16 mouse cellular contexts compared by ENCODE assay signal in genomic region chr4:150406821-150407220, GRCm38 (mm10).
DNase-seq lines count a peak whose midpoint lies in the region; ATAC-seq and TF ChIP-seq lines count a peak whose summit lies in the region.
"Had no signal": no experiment of that assay in that cellular context is flagged by ENCODE, and none has a peak within 500 bp of the region (broad histone marks: within the 10 kb centered on the region; RNA-seq: fewer than 3 reads in every experiment).

No protein-coding gene starts in this region.

- peak overlapping the region; percentile 45 for H3K4me3 ChIP-seq in erythroblast, embryonic 14.5 days (replicated peaks)
- H3K4me3 ChIP-seq in hindbrain, embryonic 13.5 days, result no peak overlapping the region
- H3K4me3 ChIP-seq in hindbrain, embryonic 16.5 days (ENCODE audit: low read length), result no peak overlapping the region
- no peak overlapping the region for H3K4me3 ChIP-seq in heart, embryonic 14.5 days (ENCODE audit: control insufficient read depth in 1 of 2, insufficient read depth in 1 of 2, low read depth in 1 of 2, low read length in 2 of 2)
- peak overlapping the region; percentile 3 to 44; a peak in 2 of 4 replicates for H3K4me3 ChIP-seq in liver, embryonic 14.5 days (ENCODE audit: insufficient read depth in 1 of 2, low read depth in 2 of 2, low read length in 2 of 2)
- H3K4me3 ChIP-seq: embryonic facial prominence, embryonic 12.5 days; forebrain, embryonic 12.5 days; midbrain, embryonic 13.5 days had no signal

- H3K9ac ChIP-seq in hindbrain, embryonic 13.5 days, result no peak overlapping the region
- no peak overlapping the region for H3K9ac ChIP-seq in hindbrain, embryonic 16.5 days (ENCODE audit: low read depth, low read length)
- H3K9ac ChIP-seq in heart, embryonic 14.5 days (ENCODE audit: low read length), result 0 out of 2 replicates have a peak overlapping the region, but pooled peaks have one; percentile 10
- peak overlapping the region; percentile 40; the same call in 1 of the 2 replicates for H3K9ac ChIP-seq in liver, embryonic 14.5 days (replicated peaks)
- H3K9ac ChIP-seq: embryonic facial prominence, embryonic 12.5 days; forebrain, embryonic 12.5 days; midbrain, embryonic 13.5 days had no signal

- H3K36me3 ChIP-seq in erythroblast, embryonic 14.5 days (ENCODE audit: control insufficient read depth), result peaks cover 15% of the 10 kb centered on the region
- peaks cover 20% of the 10 kb centered on the region for H3K36me3 ChIP-seq in hindbrain, embryonic 13.5 days
- H3K36me3 ChIP-seq in hindbrain, embryonic 16.5 days (ENCODE audit: control insufficient read depth, insufficient read depth, low read length), result no peaks in the 10 kb centered on the region
- H3K36me3 ChIP-seq in heart, embryonic 14.5 days (ENCODE audit: control insufficient read depth, insufficient read depth, low read length), result peaks cover 10% of the 10 kb centered on the region; the same call in 1 of the 2 replicates
- 0 out of 2 replicates have a peak, but pooled peaks cover 4% of the 10 kb centered on the region for H3K36me3 ChIP-seq in liver, embryonic 14.5 days (replicated peaks; ENCODE audit: control insufficient read depth, insufficient read depth, low read depth)

- peak overlapping the region; percentile 13; the same call in 1 of the 2 replicates for H3K27ac ChIP-seq in hindbrain, embryonic 13.5 days
- H3K27ac ChIP-seq in hindbrain, embryonic 16.5 days (ENCODE audit: low read depth, low read length), result no peak overlapping the region
- H3K27ac ChIP-seq in heart, embryonic 14.5 days (replicated peaks in 1 of 2; ENCODE audit: control insufficient read depth in 1 of 2, insufficient read depth in 1 of 2, low read depth in 2 of 2, low read length in 2 of 2), result no peak overlapping the region
- no peak overlapping the region; the same call in 1 of the 2 replicates for H3K27ac ChIP-seq in liver, embryonic 14.5 days
- H3K27ac ChIP-seq: embryonic facial prominence, embryonic 12.5 days; forebrain, embryonic 12.5 days; midbrain, embryonic 13.5 days had no signal

- WGBS in hindbrain, embryonic 13.5 days, result 92% methylated on average over 6 of the region's 6 CpGs
- 91% methylated on average over 6 of the region's 6 CpGs for WGBS in hindbrain, embryonic 16.5 days
- 66% methylated on average over 6 of the region's 6 CpGs for WGBS in heart, embryonic 14.5 days
- WGBS in liver, embryonic 14.5 days (ENCODE audit: insufficient replicate concordance), result 69% methylated on average over 6 of the region's 6 CpGs

- DNase-seq in liver, embryonic 14.5 days (ENCODE audit: low read depth in 3 of 3, low spot score in 3 of 3), result no peak
- no peak for DNase-seq in frontal cortex, postnatal 14 days (ENCODE audit: low spot score in 2 of 2)
- no peak for DNase-seq in cerebellum, adult 11-12 months
- DNase-seq: kidney, postnatal 10 days; layer of hippocampus, adult 9-11 months; lung, postnatal 4 days; thymus, postnatal 14 days had no signal

- no peak for ATAC-seq in erythroblast, adult 5-6 weeks (replicated peaks; ENCODE audit: low FRiP score, poor library complexity, severe bottlenecking)
- ATAC-seq in hindbrain, embryonic 13.5 days (ENCODE audit: low FRiP score), result no peak
- ATAC-seq in hindbrain, embryonic 16.5 days, result no peak
- ATAC-seq in heart, embryonic 14.5 days (ENCODE audit: insufficient number of reproducible peaks, insufficient read depth, low FRiP score, low read depth), result no peak
- ATAC-seq in liver, embryonic 14.5 days (ENCODE audit: insufficient read depth), result no peak
- ATAC-seq: midbrain, embryonic 13.5 days; Patski had no signal

- no peaks in the 10 kb centered on the region for H3K27me3 ChIP-seq in erythroblast, embryonic 14.5 days (ENCODE audit: control insufficient read depth)
- no peaks in the 10 kb centered on the region for H3K27me3 ChIP-seq in hindbrain, embryonic 13.5 days
- H3K27me3 ChIP-seq in hindbrain, embryonic 16.5 days (replicated peaks; ENCODE audit: control insufficient read depth, insufficient read depth, low read length), result no peaks in the 10 kb centered on the region
- no peaks in the 10 kb centered on the region for H3K27me3 ChIP-seq in heart, embryonic 14.5 days (ENCODE audit: control insufficient read depth, insufficient read depth, low read length)
- H3K27me3 ChIP-seq in liver, embryonic 14.5 days (ENCODE audit: control insufficient read depth, insufficient read depth, low read length), result no peaks in the 10 kb centered on the region
- H3K27me3 ChIP-seq: embryonic facial prominence, embryonic 12.5 days; forebrain, embryonic 12.5 days; midbrain, embryonic 13.5 days; Patski had no signal

- TF ChIP-seq CTCF in liver, embryonic 14.5 days (IDR thresholded peaks at IDR 0.05; ENCODE audit: low read depth), result no peak

- no peak for TF ChIP-seq EP300 in liver, embryonic 14.5 days (IDR thresholded peaks at IDR 0.05; ENCODE audit: low read depth)

- no peaks in the 10 kb centered on the region for H3K9me3 ChIP-seq in erythroblast, embryonic 14.5 days (ENCODE audit: control insufficient read depth, low read length)
- H3K9me3 ChIP-seq in hindbrain, embryonic 13.5 days, result no peaks in the 10 kb centered on the region
- no peaks in the 10 kb centered on the region for H3K9me3 ChIP-seq in hindbrain, embryonic 16.5 days (ENCODE audit: control insufficient read depth, low read length)
- H3K9me3 ChIP-seq in heart, embryonic 14.5 days (ENCODE audit: control insufficient read depth, low read length), result no peaks in the 10 kb centered on the region
- H3K9me3 ChIP-seq in liver, embryonic 14.5 days (ENCODE audit: control insufficient read depth, low read length), result no peaks in the 10 kb centered on the region
- H3K9me3 ChIP-seq: embryonic facial prominence, embryonic 12.5 days; forebrain, embryonic 12.5 days; midbrain, embryonic 13.5 days had no signal

- no peak overlapping the region for H3K4me2 ChIP-seq in hindbrain, embryonic 13.5 days
- H3K4me2 ChIP-seq in hindbrain, embryonic 16.5 days (ENCODE audit: low read length), result no peak overlapping the region
- peak overlapping the region; percentile 50 for H3K4me2 ChIP-seq in heart, embryonic 14.5 days (ENCODE audit: low read length)
- peak overlapping the region; percentile 58 for H3K4me2 ChIP-seq in liver, embryonic 14.5 days (ENCODE audit: low read depth)
- H3K4me2 ChIP-seq: embryonic facial prominence, embryonic 12.5 days; forebrain, embryonic 12.5 days; midbrain, embryonic 13.5 days had no signal

- H3K4me1 ChIP-seq in erythroblast, embryonic 14.5 days (ENCODE audit: control insufficient read depth), result peaks cover 25% of the 10 kb centered on the region
- H3K4me1 ChIP-seq in hindbrain, embryonic 13.5 days (replicated peaks), result peaks cover 56% of the 10 kb centered on the region
- H3K4me1 ChIP-seq in hindbrain, embryonic 16.5 days (ENCODE audit: control insufficient read depth, insufficient read depth, low read depth, low read length), result peaks cover 26% of the 10 kb centered on the region
- H3K4me1 ChIP-seq in heart, embryonic 14.5 days (ENCODE audit: control insufficient read depth in 2 of 2, insufficient read depth in 2 of 2, low read length in 2 of 2), result peaks cover 23 to 48% of the 10 kb centered on the region in 2 experiments
- H3K4me1 ChIP-seq in liver, embryonic 14.5 days (replicated peaks; ENCODE audit: control insufficient read depth in 2 of 2, insufficient read depth in 2 of 2, low read length in 1 of 2), result peaks cover 19 to 36% of the 10 kb centered on the region in 2 experiments

Comparison
In these comparisons a context has a peak if more than half of its experiments do, and no peak if none do; other contexts are left out.
1. H3K4me3 ChIP-seq: peak in erythroblast, embryonic 14.5 days (single experiment) and liver, embryonic 14.5 days (2 of 2); none in hindbrain, embryonic 13.5 days (single experiment), hindbrain, embryonic 16.5 days (single experiment) and heart, embryonic 14.5 days (0 of 2).
2. H3K4me2 ChIP-seq: peak in heart, embryonic 14.5 days (single experiment) and liver, embryonic 14.5 days (single experiment); none in hindbrain, embryonic 13.5 days (single experiment) and hindbrain, embryonic 16.5 days (single experiment).
3. H3K9ac ChIP-seq: peak in heart, embryonic 14.5 days (single experiment) and liver, embryonic 14.5 days (single experiment); none in hindbrain, embryonic 13.5 days (single experiment) and hindbrain, embryonic 16.5 days (single experiment).